Mouse (Mus musculus) urinary bladder, postnatal 10 days (tissue): Measurements from ENCODE around the gene Ebf3.

ENCODE experiments used
- DNase-seq: peaks from one replicate; pipeline ENCODE4 v3.0.0; 2022; ENCODE audit warnings: low spot score

Gene Ebf3

DNA sequence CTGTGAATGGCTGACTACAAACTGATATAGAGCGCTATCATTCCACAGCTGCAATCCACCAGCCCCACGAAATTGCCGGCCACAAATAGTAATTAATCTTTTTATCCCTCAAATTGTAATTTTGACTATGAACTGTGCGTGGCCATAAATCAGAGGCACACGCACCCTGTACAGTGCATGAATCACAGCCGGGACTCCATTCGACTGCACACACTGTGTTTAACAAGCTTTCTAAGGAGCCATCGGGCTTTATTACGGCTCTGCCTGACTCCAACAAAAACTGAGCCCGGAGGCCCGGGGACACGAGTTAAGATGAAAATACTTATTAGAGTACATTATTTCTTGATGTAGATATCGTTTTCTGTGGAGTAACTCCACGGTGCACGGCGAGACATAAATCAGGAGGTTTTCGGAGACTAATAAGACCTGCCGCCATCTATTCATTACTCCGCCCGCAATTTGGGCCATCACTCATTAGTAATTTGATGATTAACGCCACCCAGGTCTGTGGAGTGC, 107.4 kb downstream of the Ebf3 start:
- no peak for DNase-seq

- no peak for DNase-seq
Measured at GRCm38 (mm10) chr7:137199533-137199932, 114.7 kb downstream of the Ebf3 start.

DNA sequence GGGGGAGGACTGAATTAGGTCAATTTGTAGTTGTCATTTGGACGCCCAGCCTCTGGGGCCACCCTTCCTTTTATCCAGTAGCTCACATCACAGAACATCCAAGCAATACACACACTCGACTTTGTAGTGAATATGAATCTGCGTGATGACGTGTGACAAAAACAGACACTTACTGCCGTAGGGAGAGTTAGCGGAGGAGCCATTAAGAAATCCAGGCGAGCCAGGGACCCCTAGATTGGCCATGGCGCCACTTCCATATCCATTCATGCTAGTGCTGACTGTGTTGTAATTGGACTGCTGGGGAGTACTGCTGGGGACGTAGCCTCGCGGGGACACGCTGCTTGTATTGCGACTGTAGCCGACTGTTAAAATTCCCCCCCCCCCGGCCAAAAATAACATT, 115.3 kb downstream of the Ebf3 start:
- DNase-seq, result no peak

- DNase-seq, result no peak
Measured at GRCm38 (mm10) chr7:137197118-137198030, 116.9 kb downstream of the Ebf3 start.

GRCm38 (mm10) chr7:137196536-137196935, 117.7 kb downstream of the Ebf3 start:
- no peak for DNase-seq

DNA sequence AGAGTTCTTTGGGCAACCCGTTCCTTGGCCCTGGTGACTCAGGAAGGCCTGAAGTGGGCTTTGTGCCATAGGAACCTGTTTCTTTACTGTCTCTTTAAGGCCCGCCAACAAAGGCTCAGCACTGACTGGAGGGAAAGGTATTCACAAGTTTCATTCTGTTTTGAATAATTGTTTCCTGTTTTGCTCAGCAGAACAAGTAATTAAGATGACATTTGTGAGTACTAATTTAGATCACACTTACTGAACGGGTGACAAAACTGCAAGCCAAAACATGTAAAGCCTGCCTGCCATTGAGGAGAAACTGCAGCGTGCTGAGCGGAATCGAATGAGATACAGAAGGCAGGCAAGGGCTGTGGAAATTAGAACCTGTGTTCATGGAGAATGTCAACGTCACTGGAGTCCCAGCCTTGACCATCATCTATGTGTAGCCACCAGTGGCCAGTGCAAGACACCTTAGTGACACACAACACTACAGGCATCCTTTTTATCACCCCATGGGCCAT, 121.4 kb downstream of the Ebf3 start:
- DNase-seq, result no peak

DNA sequence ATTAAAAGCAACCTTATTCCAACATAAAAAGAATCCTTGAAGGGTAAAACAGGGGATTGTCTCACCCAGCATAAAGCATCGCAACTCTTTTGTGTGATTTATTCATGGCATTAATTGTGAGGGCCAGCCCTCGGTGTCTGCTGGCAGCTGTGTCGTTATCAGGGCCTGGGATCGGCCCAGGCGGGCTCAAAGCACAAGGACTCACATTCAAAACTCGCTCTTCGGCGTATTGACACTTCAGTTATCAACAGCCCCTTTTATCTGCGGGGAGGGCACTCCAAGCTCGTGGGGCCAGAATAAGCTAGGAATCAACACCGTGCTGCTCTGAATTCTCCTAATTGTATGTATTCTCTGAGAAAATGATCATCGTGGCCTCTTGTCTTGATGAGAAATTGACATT, 122.4 kb downstream of the Ebf3 start:
- DNase-seq, result no peak

GRCm38 (mm10) chr7:137172278-137172677, 142.0 kb downstream of the Ebf3 start:
- DNase-seq, result no peak

GRCm38 (mm10) chr7:137159086-137159485, 155.2 kb downstream of the Ebf3 start:
- DNase-seq, result no peak

- no peak for DNase-seq
Measured at GRCm38 (mm10) chr7:137154623-137155022, 159.6 kb downstream of the Ebf3 start.

DNA sequence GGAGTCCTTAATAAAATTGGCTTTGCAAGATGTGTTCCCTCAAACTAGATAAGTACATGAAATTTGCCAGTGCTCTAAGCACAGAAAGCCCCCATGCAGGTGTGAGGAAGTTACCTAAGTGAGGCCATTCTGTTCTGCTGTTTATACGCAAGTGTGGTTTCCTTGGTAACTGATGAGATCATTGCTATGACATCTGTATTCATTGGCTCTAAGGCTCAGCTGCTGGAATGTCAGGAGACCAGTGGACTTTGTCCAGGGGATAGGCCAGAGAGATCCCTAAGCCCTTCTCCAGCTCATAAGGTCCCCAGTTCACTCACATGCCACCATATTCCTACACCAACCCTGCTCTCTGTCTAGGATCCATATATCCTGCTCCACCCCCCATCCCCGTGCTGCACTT, 162.4 kb downstream of the Ebf3 start:
- DNase-seq, result no peak

DNA sequence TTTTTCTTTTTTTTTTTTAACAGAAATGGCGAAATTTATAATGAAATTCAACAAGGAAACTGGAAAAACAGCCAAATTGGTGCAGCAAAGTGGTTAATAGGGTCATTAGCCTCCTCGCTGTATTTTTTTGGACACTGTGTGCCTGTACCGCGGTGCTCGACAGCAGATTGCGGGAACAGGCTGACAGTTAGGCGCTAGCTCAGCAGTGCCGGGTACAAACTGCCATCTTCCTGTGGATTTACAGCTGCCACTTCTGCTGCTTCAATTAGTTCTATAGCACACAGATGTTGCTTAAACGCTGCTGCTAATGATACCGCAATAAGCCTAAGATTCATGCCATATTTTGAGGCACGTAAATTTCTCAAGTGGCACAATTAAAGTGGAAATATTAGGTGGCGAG, 167.1 kb downstream of the Ebf3 start:
- no peak for DNase-seq
